In genomic region chr12:16999146-16999545, GRCm38 (mm10) we compare ENCODE assay signal across 8 mouse cellular contexts. TPM values are rescaled to one million over a fixed set of nuclear protein-coding genes. Genes with fewer than 3 reads are reported as not detected.
A peak's percentile ranks its signal among the peaks of the same experiment; 100 is the strongest.
DNase-seq lines count a peak whose midpoint lies in the region; ATAC-seq lines count a peak whose summit lies in the region.

No protein-coding gene starts in this region.

- no peaks in the 10 kb centered on the region for H3K9me3 ChIP-seq in kidney, embryonic 14.5 days (ENCODE audit: control insufficient read depth, low read length)
- no peaks in the 10 kb centered on the region for H3K9me3 ChIP-seq in hindbrain, embryonic 16.5 days (ENCODE audit: control insufficient read depth, low read length)
- no peaks in the 10 kb centered on the region for H3K9me3 ChIP-seq in midbrain, embryonic 12.5 days

- H3K27me3 ChIP-seq in kidney, embryonic 14.5 days (ENCODE audit: control insufficient read depth, insufficient read depth, low read length), result peaks cover 8% of the 10 kb centered on the region
- peaks cover 25% of the 10 kb centered on the region for H3K27me3 ChIP-seq in hindbrain, embryonic 16.5 days (replicated peaks; ENCODE audit: control insufficient read depth, insufficient read depth, low read length)
- peaks cover 52% of the 10 kb centered on the region for H3K27me3 ChIP-seq in midbrain, embryonic 12.5 days

- no peak overlapping the region for H3K27ac ChIP-seq in kidney, embryonic 14.5 days (ENCODE audit: low read depth, low read length)
- no peak overlapping the region for H3K27ac ChIP-seq in brown adipose tissue, adult 24 weeks (replicated peaks; ENCODE audit: low read depth, low read length)
- H3K27ac ChIP-seq in hindbrain, embryonic 16.5 days (ENCODE audit: low read depth, low read length), result no peak overlapping the region
- no peak overlapping the region for H3K27ac ChIP-seq in midbrain, embryonic 12.5 days (replicated peaks)

- ATAC-seq in kidney, embryonic 14.5 days (ENCODE audit: low FRiP score, low TSS enrichment), result peak; percentile 30; the same call in 1 of the 2 replicates
- no peak for ATAC-seq in hindbrain, embryonic 16.5 days
- ATAC-seq in midbrain, embryonic 12.5 days (ENCODE audit: low FRiP score, low read depth), result no peak

- no peak for DNase-seq in kidney, postnatal 10 days
- no peak for DNase-seq in layer of hippocampus, adult 11-12 months (ENCODE audit: low spot score)
- DNase-seq in layer of hippocampus, adult 9-10 months (ENCODE audit: low spot score), result no peak
- DNase-seq in kidney, postnatal 36 days, result no peak

- H3K4me1 ChIP-seq in kidney, embryonic 14.5 days (ENCODE audit: control insufficient read depth, insufficient read depth, low read length), result 0 out of 2 replicates have a peak, but pooled peaks cover 16% of the 10 kb centered on the region
- no peaks in the 10 kb centered on the region for H3K4me1 ChIP-seq in brown adipose tissue, adult 24 weeks (ENCODE audit: control insufficient read depth, insufficient read depth, insufficient read length, low read length)
- peaks cover 6% of the 10 kb centered on the region for H3K4me1 ChIP-seq in hindbrain, embryonic 16.5 days (ENCODE audit: control insufficient read depth, insufficient read depth, low read depth, low read length)
- peaks cover 13% of the 10 kb centered on the region for H3K4me1 ChIP-seq in midbrain, embryonic 12.5 days

- peak overlapping the region; percentile 47; the same call in 1 of the 2 replicates for H3K9ac ChIP-seq in kidney, embryonic 14.5 days (ENCODE audit: low read depth, low read length)
- no peak overlapping the region for H3K9ac ChIP-seq in hindbrain, embryonic 16.5 days (ENCODE audit: low read depth, low read length)
- H3K9ac ChIP-seq in midbrain, embryonic 12.5 days (replicated peaks), result no peak overlapping the region

- WGBS in kidney, embryonic 14.5 days, result 4% methylated on average over 10 of the region's 10 CpGs
- WGBS in hindbrain, embryonic 16.5 days, result 3% methylated on average over 10 of the region's 10 CpGs
- WGBS in midbrain, embryonic 12.5 days, result 7% methylated on average over 10 of the region's 10 CpGs

- peak overlapping the region; percentile 87 for H3K4me2 ChIP-seq in kidney, embryonic 14.5 days (replicated peaks; ENCODE audit: low read depth, low read length)
- H3K4me2 ChIP-seq in hindbrain, embryonic 16.5 days (ENCODE audit: low read length), result peak overlapping the region; percentile 66
- H3K4me2 ChIP-seq in midbrain, embryonic 12.5 days (replicated peaks), result peak overlapping the region; percentile 84

- H3K4me3 ChIP-seq in kidney, embryonic 14.5 days (ENCODE audit: low read length), result peak overlapping the region; percentile 50
- peak overlapping the region; percentile 75 for H3K4me3 ChIP-seq in brown adipose tissue, adult 24 weeks (ENCODE audit: insufficient read depth, low read depth, low read length)
- peak overlapping the region; percentile 49 for H3K4me3 ChIP-seq in hindbrain, embryonic 16.5 days (ENCODE audit: low read length)
- H3K4me3 ChIP-seq in midbrain, embryonic 12.5 days, result peak overlapping the region; percentile 50

- H3K36me3 ChIP-seq in kidney, embryonic 14.5 days (ENCODE audit: control insufficient read depth, insufficient read depth, low read length), result no peaks in the 10 kb centered on the region
- no peaks in the 10 kb centered on the region for H3K36me3 ChIP-seq in hindbrain, embryonic 16.5 days (ENCODE audit: control insufficient read depth, insufficient read depth, low read length)
- H3K36me3 ChIP-seq in midbrain, embryonic 12.5 days, result no peaks in the 10 kb centered on the region

RNA-seq across cellular contexts. Expression of gene Pqlc3, which starts 1.1 kb away (rescaled TPM):
- polyA plus RNA-seq in kidney, embryonic 14.5 days (2014; fragmentation: Nextera tagmentation; extraction: Ambion mirVana), result 2.5 and 3.0 TPM in 2 replicates
- 48.8 and 52.4 TPM in 2 replicates for polyA plus RNA-seq in brown adipose tissue, adult 24 weeks (2012; ENCODE audit: insufficient read depth, insufficient read length, missing spikeins)
- 1.7 and 2.1 TPM in 2 replicates for polyA plus RNA-seq in hindbrain, embryonic 16.5 days (2015; fragmentation: Nextera tagmentation; extraction: Ambion mirVana)
- polyA plus RNA-seq in midbrain, embryonic 12.5 days (2016; fragmentation: Nextera tagmentation; extraction: Ambion mirVana), result 3.0 and 3.3 TPM in 2 replicates

RNA-seq across cellular contexts. Expression of gene 2410004P03Rik, which starts 12.4 kb away (rescaled TPM):
- 0.14 and 0.63 TPM in 2 replicates for polyA plus RNA-seq in kidney, embryonic 14.5 days (2014; fragmentation: Nextera tagmentation; extraction: Ambion mirVana)
- polyA plus RNA-seq in brown adipose tissue, adult 24 weeks (2012; ENCODE audit: insufficient read depth, insufficient read length, missing spikeins), result not detected in 2 replicates
- polyA plus RNA-seq in hindbrain, embryonic 16.5 days (2015; fragmentation: Nextera tagmentation; extraction: Ambion mirVana), result 8.2 and 9.1 TPM in 2 replicates
- polyA plus RNA-seq in midbrain, embryonic 12.5 days (2016; fragmentation: Nextera tagmentation; extraction: Ambion mirVana), result 0.45 and 0.93 TPM in 2 replicates

Comparison
In these comparisons a context has a peak if more than half of its experiments do, and no peak if none do; other contexts are left out.
1. RNA of gene Pqlc3, which starts 1.1 kb away (polyA plus RNA-seq): 48.8 to 52.4 TPM in brown adipose tissue, adult 24 weeks; 3.0 to 3.3 TPM in midbrain, embryonic 12.5 days, 2.5 to 3.0 TPM in kidney, embryonic 14.5 days and 1.7 to 2.1 TPM in hindbrain, embryonic 16.5 days; every median in the first group is over 10 times any median in the second.
2. Peak in every context shown above with its lines, with median percentiles within 50 percentile points of each other: H3K4me2 ChIP-seq and H3K4me3 ChIP-seq.